22 mouse cellular contexts compared by ENCODE assay signal in the genomic region with DNA sequence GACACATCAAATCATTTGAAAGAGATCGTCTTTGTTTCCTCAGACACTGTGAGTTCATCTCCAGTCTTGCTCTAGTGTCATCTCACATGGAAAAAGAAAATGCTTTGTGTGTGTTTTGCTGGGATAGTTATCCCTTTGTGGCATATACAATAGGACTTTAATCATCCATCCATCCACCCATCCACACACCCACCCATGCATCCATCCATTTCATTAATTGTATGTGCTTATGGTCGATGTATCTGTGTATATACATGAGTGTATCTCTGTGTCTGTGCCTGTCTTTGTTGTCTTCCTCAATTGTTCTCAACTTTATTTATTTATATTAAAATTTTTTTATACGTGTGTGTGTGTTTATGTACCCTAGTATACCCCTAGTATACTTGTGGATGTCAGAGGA.
"Had no signal": no experiment of that assay in that cellular context is flagged by ENCODE, and none has a peak within 500 bp of the region (broad histone marks: within the 10 kb centered on the region; RNA-seq: fewer than 3 reads in every experiment).

No protein-coding gene starts in this region.

- DNase-seq: kidney, adult 2 months; kidney, postnatal 25 days; layer of hippocampus, adult 9-11 months; liver; lung, adult 18-20 months; lung, postnatal 10 days; lung, postnatal 36 days; right cerebral cortex, adult 18-20 months; right cerebral cortex, postnatal 14 days; right cerebral cortex, postnatal 4 days; thymus, postnatal 36 days had no signal

- H3K36me3 ChIP-seq: limb, embryonic 10.5 days; limb, embryonic 13.5 days; liver, embryonic 12.5 days; liver, embryonic 15.5 days; lung, embryonic 15.5 days; midbrain, embryonic 12.5 days; stomach, embryonic 15.5 days had no signal

- H3K4me1 ChIP-seq: limb, embryonic 10.5 days; limb, embryonic 13.5 days; liver, embryonic 12.5 days; liver, embryonic 15.5 days; lung, embryonic 15.5 days; megakaryocyte, embryonic 14.5 days; midbrain, embryonic 12.5 days; stomach, embryonic 15.5 days had no signal

- H3K27ac ChIP-seq: kidney, postnatal 0 days; layer of hippocampus, adult 2 months; limb, embryonic 10.5 days; limb, embryonic 13.5 days; liver, embryonic 12.5 days; liver, embryonic 15.5 days; lung, embryonic 15.5 days; midbrain, embryonic 12.5 days; stomach, embryonic 15.5 days had no signal

- H3K4me3 ChIP-seq: layer of hippocampus, adult 2 months; limb, embryonic 10.5 days; limb, embryonic 13.5 days; liver, embryonic 12.5 days; liver, embryonic 15.5 days; lung, embryonic 15.5 days; megakaryocyte, embryonic 14.5 days; midbrain, embryonic 12.5 days; stomach, embryonic 15.5 days had no signal

- H3K9ac ChIP-seq: limb, embryonic 13.5 days; liver, embryonic 12.5 days; liver, embryonic 15.5 days; lung, embryonic 15.5 days; midbrain, embryonic 12.5 days; stomach, embryonic 15.5 days had no signal

- ATAC-seq: intestine, postnatal 0 days; liver, embryonic 12.5 days had no signal

- H3K27me3 ChIP-seq: limb, embryonic 13.5 days; liver, embryonic 12.5 days; liver, embryonic 15.5 days; lung, embryonic 15.5 days; megakaryocyte, embryonic 14.5 days; midbrain, embryonic 12.5 days; stomach, embryonic 15.5 days had no signal

- H3K4me2 ChIP-seq: limb, embryonic 13.5 days; liver, embryonic 12.5 days; liver, embryonic 15.5 days; lung, embryonic 15.5 days; midbrain, embryonic 12.5 days; stomach, embryonic 15.5 days had no signal

- H3K9me3 ChIP-seq: limb, embryonic 10.5 days; limb, embryonic 13.5 days; liver, embryonic 12.5 days; liver, embryonic 15.5 days; lung, embryonic 15.5 days; megakaryocyte, embryonic 14.5 days; midbrain, embryonic 12.5 days; stomach, embryonic 15.5 days had no signal
